Mouse (Mus musculus) 3T3-L1 (cell line): ENCODE measurements around the gene U90926.

Experiments
- DNase-seq: peaks from one replicate; pipeline ENCODE4 v3.0.0-alpha.2; 2015; ENCODE audit warnings: low read depth, low spot score

The U90926 gene

DNA sequence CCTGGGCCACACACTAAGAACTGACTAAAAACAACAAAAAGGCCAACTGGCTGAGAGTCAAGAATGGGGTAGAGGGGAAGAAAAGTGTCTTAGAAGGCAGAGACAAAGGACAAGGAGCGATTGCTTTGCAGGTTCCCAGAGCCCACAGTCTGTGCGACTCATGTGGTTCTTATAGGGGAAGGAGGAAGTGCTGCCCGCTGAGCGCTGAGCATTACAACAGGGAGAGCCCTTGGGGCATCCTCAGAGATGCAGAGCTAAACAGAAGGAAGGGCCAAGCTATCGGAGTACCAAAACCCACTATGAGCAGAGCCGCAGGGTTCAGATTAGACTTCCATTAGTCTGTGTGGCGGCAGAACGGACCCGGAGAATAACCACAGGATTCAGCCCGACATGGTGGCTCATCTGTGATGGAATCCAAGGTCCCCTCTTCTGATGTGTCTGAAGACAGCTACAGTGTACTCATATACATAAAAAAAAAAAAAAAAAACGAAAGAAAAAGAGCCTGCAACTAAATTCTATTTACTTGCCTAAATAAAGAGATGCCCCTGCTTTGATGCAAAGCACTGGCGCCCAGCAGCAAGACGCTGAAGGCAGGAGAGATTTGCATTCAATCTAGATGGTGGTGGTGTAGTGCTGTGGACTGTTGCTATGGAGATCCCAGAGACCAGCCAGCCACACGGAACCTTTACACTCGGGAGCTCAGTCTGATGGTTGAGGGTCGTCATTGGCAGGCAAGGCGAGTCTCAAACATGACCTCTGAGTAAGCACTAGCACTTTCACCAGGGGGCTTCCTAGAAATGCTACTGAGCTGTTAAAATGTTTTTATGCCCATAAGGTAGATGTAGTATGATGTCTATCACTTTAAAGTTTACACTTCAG lies 3.9 kb upstream of the U90926 start:
- DNase-seq, result peak; percentile 59

DNA sequence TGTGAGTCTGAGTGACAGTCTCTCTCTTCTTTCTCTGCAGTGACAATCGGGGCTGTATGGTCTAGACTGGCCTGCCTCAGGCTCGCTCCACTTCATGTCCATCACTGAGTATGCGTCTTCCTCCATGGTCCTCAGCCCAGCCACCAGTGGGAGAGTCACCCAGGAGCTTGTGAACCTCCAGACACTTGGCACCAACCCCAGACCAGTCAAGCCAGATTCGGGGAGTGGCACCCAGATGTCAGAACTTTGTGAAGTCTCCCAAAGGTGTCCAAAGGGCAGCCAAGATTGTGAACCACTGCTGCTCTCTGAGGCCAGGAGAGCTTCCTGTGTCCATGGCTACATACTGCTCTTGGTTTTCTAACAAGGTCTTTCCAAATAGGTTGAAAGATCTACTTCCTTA lies 3.0 kb downstream of the U90926 start:
- DNase-seq, result no peak

DNA sequence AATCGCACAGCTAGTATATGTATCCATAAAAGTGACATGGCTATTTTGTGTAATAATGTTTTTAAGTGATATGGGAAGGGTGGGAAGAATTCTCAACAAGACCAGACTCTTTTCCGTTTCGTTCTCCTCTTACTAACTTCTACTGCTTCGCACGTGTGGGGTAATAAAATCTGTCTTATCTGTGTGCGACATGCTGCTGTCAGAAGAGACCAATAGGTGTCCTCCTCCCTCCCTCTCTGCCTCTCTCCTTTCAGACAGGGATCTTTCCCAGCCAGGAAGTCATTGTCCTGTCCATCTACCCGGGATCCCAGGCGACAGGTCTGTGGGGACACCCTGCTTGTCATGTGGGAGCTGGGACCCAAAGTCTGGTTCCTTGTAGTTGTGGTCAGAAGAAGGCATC lies 5.0 kb downstream of the U90926 start:
- DNase-seq, result no peak

DNA sequence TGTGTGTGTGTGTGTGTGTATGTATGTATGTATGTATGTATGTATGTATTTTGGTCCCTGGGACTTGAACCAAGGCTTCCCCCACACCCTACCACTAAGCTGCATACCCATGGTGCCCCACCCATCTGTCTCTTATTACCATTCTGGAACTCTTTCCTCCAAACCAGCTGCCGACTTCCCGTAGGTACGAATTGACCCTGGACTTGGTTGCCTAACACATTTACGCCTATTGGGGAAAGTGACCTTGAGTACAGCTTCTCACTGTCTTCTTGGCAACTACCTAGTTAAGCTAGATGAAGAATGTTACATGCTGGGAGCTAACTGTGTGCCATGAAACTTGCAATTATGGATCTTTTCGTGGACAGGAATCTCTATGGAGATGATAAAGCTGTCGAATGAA lies 9.1 kb downstream of the U90926 start:
- DNase-seq, result no peak

DNA sequence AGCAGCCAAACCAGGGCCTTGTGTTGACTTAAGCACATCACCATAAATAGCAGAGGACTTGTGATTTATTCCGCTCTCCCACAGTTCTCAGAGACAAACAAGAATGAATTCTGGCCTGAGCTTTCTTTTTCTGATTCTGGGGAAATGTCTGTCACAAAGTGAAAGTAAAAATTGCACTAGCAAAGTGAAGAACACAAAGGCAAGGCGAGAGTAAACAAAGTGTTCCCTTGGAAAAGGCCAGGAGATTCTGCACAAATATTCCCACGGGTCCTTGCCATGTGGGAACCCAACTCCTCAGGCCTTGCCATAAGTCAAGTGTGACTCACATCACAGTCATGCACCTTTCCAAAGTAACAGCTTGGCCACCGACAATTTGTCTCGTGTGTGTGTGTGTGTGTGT lies 9.5 kb downstream of the U90926 start:
- peak; percentile 93 for DNase-seq

DNA sequence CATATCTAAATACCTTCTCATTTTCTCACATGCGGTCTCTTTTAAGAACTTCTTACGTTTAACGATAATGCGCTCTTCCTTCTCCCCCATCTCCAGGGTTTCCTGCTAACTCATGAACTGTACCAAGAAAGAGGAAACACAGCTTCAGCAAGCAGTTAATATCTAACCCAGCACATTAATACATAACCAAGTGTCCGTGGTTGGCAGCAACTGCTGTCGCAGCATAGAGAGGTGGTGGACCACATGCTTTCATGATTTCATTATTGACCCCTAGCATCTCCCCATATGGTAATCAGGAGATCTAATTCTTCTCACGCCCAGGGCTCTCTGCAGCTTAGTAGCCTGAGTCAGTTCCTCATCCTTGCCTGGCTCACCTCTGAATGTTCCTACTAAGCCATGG lies 10.0 kb downstream of the U90926 start:
- no peak for DNase-seq

- DNase-seq, result no peak
These were observed 10.8 kb downstream of the U90926 start for GRCm38 (mm10) chr5:92204162-92205036.

GRCm38 (mm10) chr5:92198266-92198665 lies 16.9 kb downstream of the U90926 start:
- DNase-seq, result no peak

DNA sequence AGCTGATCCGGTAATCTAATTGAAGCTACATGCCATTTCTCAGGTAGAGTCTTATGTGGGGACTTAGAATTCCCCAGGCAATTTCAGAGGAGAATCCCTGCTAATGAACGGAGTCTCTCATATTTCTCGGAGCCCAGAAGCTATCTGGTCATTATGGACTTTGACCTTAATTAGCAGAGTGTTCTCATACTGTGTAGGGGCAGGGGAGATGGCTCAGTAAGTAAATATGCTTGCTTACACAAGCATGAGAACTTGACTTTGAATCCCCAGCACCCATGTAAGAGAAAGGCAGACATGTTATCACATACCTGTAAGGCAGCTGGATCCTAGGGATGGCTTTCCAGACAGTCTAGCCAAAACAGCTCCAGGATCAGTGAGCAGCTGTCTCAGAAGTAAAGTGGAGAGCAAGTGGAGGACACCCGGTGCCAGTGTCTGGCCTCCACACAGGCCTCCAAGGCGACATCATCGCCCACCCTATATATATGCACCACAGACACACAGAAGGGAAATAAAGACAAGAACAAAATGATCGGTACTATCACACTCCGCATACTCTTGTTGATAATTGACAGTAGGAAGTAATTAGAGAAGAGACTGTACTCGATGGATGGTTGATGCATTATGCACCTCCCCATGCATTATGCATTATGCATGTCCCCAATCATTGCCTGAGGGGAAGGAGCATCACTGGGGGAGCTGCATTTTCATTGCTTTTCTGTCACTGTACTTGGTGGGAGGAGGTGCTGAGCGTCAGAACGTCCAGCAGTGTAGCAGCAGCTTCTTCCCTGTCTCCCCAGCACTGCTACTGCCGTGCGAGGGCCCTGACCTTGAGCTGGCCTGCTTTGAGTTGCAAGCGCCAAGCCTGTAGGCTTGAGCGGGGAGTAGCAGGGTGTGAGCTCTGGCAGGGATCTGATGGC lies 18.1 kb downstream of the U90926 start:
- no peak for DNase-seq

DNA sequence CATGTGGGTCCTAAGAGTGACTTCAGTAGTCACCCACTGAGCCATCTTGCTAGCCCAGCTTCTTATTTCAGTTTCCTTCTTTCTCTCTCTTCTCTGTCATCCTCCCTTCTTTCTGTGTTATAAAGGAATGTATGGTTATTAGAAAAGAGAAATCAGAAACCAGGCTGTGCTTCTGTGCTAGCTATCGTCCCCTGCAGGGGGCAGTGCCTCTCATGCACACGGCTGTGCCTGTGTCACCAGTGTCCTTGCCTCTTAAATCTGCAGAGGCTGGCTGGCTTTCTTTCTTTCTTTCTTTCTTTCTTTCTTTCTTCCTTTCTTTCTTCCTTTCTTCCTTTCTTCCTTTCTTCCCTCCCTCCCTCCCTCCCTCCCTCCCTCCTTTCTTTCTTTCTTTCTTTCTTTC lies 19.5 kb downstream of the U90926 start:
- DNase-seq, result peak; percentile 70

- no peak for DNase-seq
These were observed 26.2 kb downstream of the U90926 start for GRCm38 (mm10) chr5:92188881-92189483.

- DNase-seq, result no peak
These were observed 32.0 kb downstream of the U90926 start for GRCm38 (mm10) chr5:92183071-92183830.

- no peak for DNase-seq
These were observed 49.2 kb downstream of the U90926 start for GRCm38 (mm10) chr5:92165976-92166375.
